Mouse (Mus musculus) embryonic facial prominence, embryonic 10.5 days (tissue): ENCODE results near the gene Rars. TPM values are rescaled to one million over a fixed set of nuclear protein-coding genes. Genes with fewer than 3 reads are reported as not detected.
A peak's percentile ranks its signal among the peaks of the same experiment; 100 is the strongest.

Experiments used
- microRNA counts: library from miRNA; unstranded; fragments of <30 nt; microRNA quantifications from one replicate; lab custom pipeline; 2017
- microRNA-seq: library from miRNA; unstranded; fragments of <30 nt; microRNA quantifications from one replicate; pipeline ENCODE4, GENCODE M21; 2017
- polyA plus RNA-seq: library from polyadenylated mRNA; unstranded; fragments of >200 nt; fragmentation: Nextera tagmentation; extraction: Ambion mirVana; gene quantifications from 2 replicates; pipeline ENCODE4 v1.2.1, GENCODE M21; 2016

Gene Rars
- polyA plus RNA-seq, 1 experiment from 2014 or later = 110 TPM

MicroRNAs encoded within 50 kb of the gene (microRNA counts, 519-probe panel; counts per million panel counts)
- microRNA mmu-miR-103 (lab: Ali Mortazavi, UCI) = 5,863 counts per million, percentile 93 among the panel's probes with 10 or more counts

Small RNA genes lying within 50 kb of the gene (microRNA-seq; reads per million reads assigned to microRNA genes)
- gene Mir103-1 = 5.2 reads per million, percentile 14 among the genes with 10 or more reads in this experiment

Other genes with a start within 250 kb of the Rars start
- 13.9 and 15.2 TPM in 2 replicates for gene Pank3, start 65.0 kb downstream of the Rars start, polyA plus RNA-seq
- 0.51 and 0.64 TPM in 2 replicates for gene Fbll1, start 35.6 kb downstream of the Rars start, polyA plus RNA-seq
- gene Wwc1, start 146.0 kb upstream of the Rars start, polyA plus RNA-seq = 4.2 and 4.4 TPM in 2 replicates